Mouse (Mus musculus): ENCODE measurements around the gene Ptpn18. TPM values are rescaled to one million over a fixed set of nuclear protein-coding genes. Genes with fewer than 3 reads are reported as not detected.
A peak's percentile ranks its signal among the peaks of the same experiment; 100 is the strongest.
"Not testable (repeated sequence)": the region's sequence is repeated elsewhere in the genome, so short reads cannot be mapped to it uniquely, and the experiment has no call there.

The Ptpn18 gene
- polyA plus RNA-seq, 1 experiment from 2014 or later: 23.7 TPM

- H3K27me3 ChIP-seq (ENCODE audit: control insufficient read depth, insufficient read depth, low read length): no peaks in the 10 kb centered on the region
- under 1% methylated on average over 30 of the region's 30 CpGs for WGBS
- peak overlapping the region; percentile 72 for H3K9ac ChIP-seq (ENCODE audit: low read length)
- H3K4me1 ChIP-seq (ENCODE audit: control insufficient read depth, insufficient read depth, low read length): peaks cover 12% of the 10 kb centered on the region
- H3K4me2 ChIP-seq (ENCODE audit: low read depth, low read length): peak overlapping the region; percentile 83
- H3K36me3 ChIP-seq (ENCODE audit: control insufficient read depth, insufficient read depth, low read length): 0 out of 2 replicates have a peak, but pooled peaks cover 14% of the 10 kb centered on the region
- peak overlapping the region; percentile 74 for H3K4me3 ChIP-seq (replicated peaks; ENCODE audit: low read length)
- peaks cover 25% of the 10 kb centered on the region for H3K9me3 ChIP-seq (replicated peaks; ENCODE audit: control insufficient read depth, low read length)
- H3K27ac ChIP-seq (ENCODE audit: low read length): peak overlapping the region; percentile 78
- peak; percentile 6; the same call in 1 of the 2 replicates for ATAC-seq (ENCODE audit: insufficient read depth, low FRiP score)
Measured at GRCm38 (mm10) chr1:34434660-34435160, 24.9 kb upstream of the Ptpn18 start.

GRCm38 (mm10) chr1:34435371-34436120 is 24.0 kb upstream of the Ptpn18 start:
- ATAC-seq (ENCODE audit: insufficient read depth, low FRiP score): no peak
- peak overlapping the region; percentile 78; the same call in 1 of the 2 replicates for H3K27ac ChIP-seq (ENCODE audit: low read length)
- H3K27me3 ChIP-seq (ENCODE audit: control insufficient read depth, insufficient read depth, low read length): no peaks in the 10 kb centered on the region
- peaks cover 19% of the 10 kb centered on the region for H3K9me3 ChIP-seq (replicated peaks; ENCODE audit: control insufficient read depth, low read length)
- H3K4me2 ChIP-seq (ENCODE audit: low read depth, low read length): peak overlapping the region; percentile 83
- WGBS: 32% methylated on average over 8 of the region's 8 CpGs
- peak overlapping the region; percentile 72 for H3K9ac ChIP-seq (ENCODE audit: low read length)
- H3K36me3 ChIP-seq (ENCODE audit: control insufficient read depth, insufficient read depth, low read length): 0 out of 2 replicates have a peak, but pooled peaks cover 10% of the 10 kb centered on the region
- peaks cover 12% of the 10 kb centered on the region for H3K4me1 ChIP-seq (ENCODE audit: control insufficient read depth, insufficient read depth, low read length)
- H3K4me3 ChIP-seq (replicated peaks; ENCODE audit: low read length): peak overlapping the region; percentile 74

DNA sequence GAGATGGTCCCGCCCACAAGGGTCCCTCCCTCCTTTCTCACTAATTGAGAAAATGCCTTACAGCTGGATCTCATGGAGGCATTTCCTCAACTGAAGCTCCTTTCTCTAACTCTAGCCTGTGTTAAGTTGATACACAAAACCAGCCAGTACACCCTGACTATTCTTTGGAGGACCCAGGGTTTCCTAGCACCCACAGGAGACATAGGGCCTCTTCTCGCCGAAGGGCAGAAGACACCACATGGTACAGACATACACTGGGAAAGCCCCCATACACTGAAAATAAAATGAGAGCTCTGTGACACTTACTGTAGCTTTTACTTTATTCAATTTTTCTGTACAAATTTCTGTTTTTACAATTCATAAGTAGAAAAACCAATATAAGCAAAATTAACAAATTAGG is 23.2 kb upstream of the Ptpn18 start:
- ATAC-seq (ENCODE audit: insufficient read depth, low FRiP score): no peak
- Histone ChIP-seq H3K9me3 (replicated peaks; ENCODE audit: control insufficient read depth, low read length) (peaks cover 10% of the 10 kb centered on the region), H3K4me1 (ENCODE audit: control insufficient read depth, insufficient read depth, low read length) (peaks cover 12% of the 10 kb centered on the region), H3K36me3 (ENCODE audit: control insufficient read depth, insufficient read depth, low read length) (0 out of 2 replicates have a peak, but pooled peaks cover 13% of the 10 kb centered on the region), H3K27me3 (ENCODE audit: control insufficient read depth, insufficient read depth, low read length) (no peaks in the 10 kb centered on the region), H3K4me2 (ENCODE audit: low read depth, low read length) (no peak overlapping the region), H3K27ac (ENCODE audit: low read length) (no peak overlapping the region), H3K4me3 (replicated peaks; ENCODE audit: low read length) (no peak overlapping the region), H3K9ac (ENCODE audit: low read length) (no peak overlapping the region)
- WGBS: 85% methylated on average over 3 of the region's 3 CpGs

DNA sequence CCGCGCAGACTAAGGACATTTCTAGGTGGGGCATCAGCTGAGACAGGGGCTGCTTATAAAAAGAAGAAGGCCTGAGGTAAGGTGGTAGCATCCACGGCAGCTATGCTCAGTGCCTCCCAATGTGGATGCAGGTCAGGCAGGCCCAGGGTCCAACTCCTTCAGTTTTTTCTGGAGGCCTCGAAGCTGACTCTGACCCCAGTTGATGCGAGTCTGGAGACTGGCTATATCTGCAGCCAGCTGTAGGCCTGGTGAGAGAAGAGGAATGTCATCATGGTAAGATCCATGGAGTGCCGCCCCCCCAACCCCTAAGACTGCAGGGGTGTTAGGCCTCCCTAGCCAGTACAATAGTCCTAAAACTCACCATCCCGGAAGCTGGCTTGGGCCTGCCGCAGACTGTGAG is 22.2 kb upstream of the Ptpn18 start:
- H3K4me3 ChIP-seq (replicated peaks; ENCODE audit: low read length); H3K27me3 ChIP-seq (ENCODE audit: control insufficient read depth, insufficient read depth, low read length); H3K4me2 ChIP-seq (ENCODE audit: low read depth, low read length); H3K9ac ChIP-seq (ENCODE audit: low read length); H3K27ac ChIP-seq (ENCODE audit: low read length); ATAC-seq (ENCODE audit: insufficient read depth, low FRiP score); H3K9me3 ChIP-seq (replicated peaks; ENCODE audit: control insufficient read depth, low read length); H3K36me3 ChIP-seq (ENCODE audit: control insufficient read depth, insufficient read depth, low read length): not testable (repeated sequence)
- peaks cover 12% of the 10 kb centered on the region for H3K4me1 ChIP-seq (ENCODE audit: control insufficient read depth, insufficient read depth, low read length)
- WGBS: 97% methylated on average over 8 of the region's 8 CpGs

- ATAC-seq (ENCODE audit: insufficient read depth, low FRiP score): no peak
- WGBS: 36% methylated on average over 16 of the region's 20 CpGs
Measured at GRCm38 (mm10) chr1:34438381-34439051, 21.0 kb upstream of the Ptpn18 start.

DNA sequence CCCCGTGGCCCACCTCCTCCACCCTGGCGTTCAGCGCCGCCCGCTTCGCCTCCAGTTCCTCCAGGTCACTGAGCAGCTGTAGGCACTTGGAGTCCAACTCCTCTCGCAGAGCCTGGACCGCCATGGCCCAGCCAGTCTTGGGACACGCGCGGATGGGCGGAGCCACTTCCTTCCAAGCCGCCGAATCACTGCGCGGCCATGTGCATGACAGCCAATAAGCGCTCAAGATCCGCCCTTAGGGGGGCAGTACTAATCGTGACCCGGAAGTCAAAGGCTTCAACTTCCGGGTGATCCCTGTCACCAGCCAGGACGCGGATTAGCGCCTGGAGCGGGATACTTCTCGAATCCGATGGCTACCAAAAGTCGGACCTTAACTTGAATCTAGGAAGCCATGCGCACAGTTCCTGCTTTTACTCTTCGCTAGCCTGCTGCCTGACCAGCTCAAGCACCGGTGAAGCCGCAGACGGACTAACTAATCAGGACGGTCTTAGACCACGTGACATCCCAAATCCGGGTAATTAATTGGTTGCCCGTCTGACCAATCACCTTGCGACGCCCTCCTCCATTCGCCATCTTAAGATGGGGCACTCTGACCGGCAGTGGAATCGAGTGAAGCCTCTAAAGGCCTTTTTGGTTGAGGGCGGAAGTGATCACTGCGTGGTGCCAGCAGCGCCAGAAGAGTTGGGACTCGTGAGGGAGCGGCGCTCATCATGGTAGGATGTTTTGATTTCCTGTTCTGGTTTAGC is 20.2 kb upstream of the Ptpn18 start, which contains the start of the genes Ccdc115 and Imp4:
TSS of gene Ccdc115 (minus strand) at position 458 of the 746 bp plus-strand sequence.
TSS of gene Imp4 (plus strand) at position 637 of the 746 bp plus-strand sequence.
- H3K36me3 ChIP-seq (ENCODE audit: control insufficient read depth, insufficient read depth, low read length): peaks cover 24% of the 10 kb centered on the region; the same call in 1 of the 2 replicates
- H3K27ac ChIP-seq (ENCODE audit: low read length): peak within 1 kb of the TSS; percentile 51
- H3K9ac ChIP-seq (ENCODE audit: low read length): peak within 1 kb of the TSS; percentile 73
- no peaks in the 10 kb centered on the region for H3K9me3 ChIP-seq (replicated peaks; ENCODE audit: control insufficient read depth, low read length)
- peak; percentile 95 for ATAC-seq (ENCODE audit: insufficient read depth, low FRiP score)
- WGBS: under 1% methylated on average over 48 of the region's 48 CpGs
- H3K27me3 ChIP-seq (ENCODE audit: control insufficient read depth, insufficient read depth, low read length): no peaks in the 10 kb centered on the region
- H3K4me3 ChIP-seq (replicated peaks; ENCODE audit: low read length): peak within 1 kb of the TSS; percentile 63
- H3K4me2 ChIP-seq (ENCODE audit: low read depth, low read length): peak within 1 kb of the TSS; percentile 82
- peaks cover 7% of the 10 kb centered on the region for H3K4me1 ChIP-seq (ENCODE audit: control insufficient read depth, insufficient read depth, low read length)

More at GRCm38 (mm10) chr1:34438381-34439051, 21.0 kb upstream of the Ptpn18 start:
- Histone ChIP-seq H3K4me3 (replicated peaks; ENCODE audit: low read length) (peak overlapping the region; percentile 63), H3K27me3 (ENCODE audit: control insufficient read depth, insufficient read depth, low read length) (no peaks in the 10 kb centered on the region), H3K36me3 (ENCODE audit: control insufficient read depth, insufficient read depth, low read length) (peaks cover 16% of the 10 kb centered on the region; the same call in 1 of the 2 replicates), H3K27ac (ENCODE audit: low read length) (no peak overlapping the region), H3K9me3 (replicated peaks; ENCODE audit: control insufficient read depth, low read length) (no peaks in the 10 kb centered on the region), H3K9ac (ENCODE audit: low read length) (peak overlapping the region; percentile 69), H3K4me2 (ENCODE audit: low read depth, low read length) (peak overlapping the region; percentile 82), H3K4me1 (ENCODE audit: control insufficient read depth, insufficient read depth, low read length) (peaks cover 10% of the 10 kb centered on the region)

- Histone ChIP-seq H3K27me3 (ENCODE audit: control insufficient read depth, insufficient read depth, low read length) (no peaks in the 10 kb centered on the region), H3K9me3 (replicated peaks; ENCODE audit: control insufficient read depth, low read length) (no peaks in the 10 kb centered on the region), H3K9ac (ENCODE audit: low read length) (peak overlapping the region; percentile 73), H3K36me3 (ENCODE audit: control insufficient read depth, insufficient read depth, low read length) (peaks cover 31% of the 10 kb centered on the region), H3K4me2 (ENCODE audit: low read depth, low read length) (peak overlapping the region; percentile 67), H3K4me1 (ENCODE audit: control insufficient read depth, insufficient read depth, low read length) (peaks cover 7% of the 10 kb centered on the region), H3K27ac (ENCODE audit: low read length) (peak overlapping the region; percentile 51), H3K4me3 (replicated peaks; ENCODE audit: low read length) (peak overlapping the region; percentile 63)
- peak; percentile 25 for ATAC-seq (ENCODE audit: insufficient read depth, low FRiP score)
- 6% methylated on average over 31 of the region's 31 CpGs for WGBS
Measured at GRCm38 (mm10) chr1:34439961-34440630, 19.5 kb upstream of the Ptpn18 start.

DNA sequence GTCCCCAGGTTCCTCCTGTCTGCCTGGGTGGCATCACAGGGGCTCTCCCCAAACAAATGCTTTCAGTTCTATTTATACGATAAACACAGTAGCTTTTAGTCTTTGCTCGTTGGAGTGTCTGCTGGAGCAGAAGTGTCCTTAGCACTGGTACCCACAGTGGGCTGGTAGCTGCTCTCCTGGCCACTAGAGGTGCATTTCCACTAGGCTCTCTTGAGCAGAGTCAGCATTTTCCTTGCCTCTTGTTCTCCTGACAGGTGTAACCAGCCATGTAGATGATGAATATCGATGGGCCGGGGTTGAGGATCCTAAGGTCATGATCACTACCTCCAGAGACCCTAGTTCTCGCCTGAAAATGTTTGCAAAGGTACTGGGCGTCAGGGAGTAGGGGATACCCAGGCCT is 16.4 kb upstream of the Ptpn18 start:
- Histone ChIP-seq H3K9me3 (replicated peaks; ENCODE audit: control insufficient read depth, low read length) (no peaks in the 10 kb centered on the region), H3K27ac (ENCODE audit: low read length) (no peak overlapping the region), H3K4me2 (ENCODE audit: low read depth, low read length) (no peak overlapping the region), H3K9ac (ENCODE audit: low read length) (no peak overlapping the region), H3K4me3 (replicated peaks; ENCODE audit: low read length) (no peak overlapping the region), H3K36me3 (ENCODE audit: control insufficient read depth, insufficient read depth, low read length) (peaks cover 32% of the 10 kb centered on the region), H3K27me3 (ENCODE audit: control insufficient read depth, insufficient read depth, low read length) (no peaks in the 10 kb centered on the region), H3K4me1 (ENCODE audit: control insufficient read depth, insufficient read depth, low read length) (peaks cover 5% of the 10 kb centered on the region)
- WGBS: 92% methylated on average over 6 of the region's 6 CpGs
- no peak for ATAC-seq (ENCODE audit: insufficient read depth, low FRiP score)

Measured in stomach, embryonic 16.5 days (tissue).